Mouse (Mus musculus): ENCODE results near the gene Gm7358. TPM values are rescaled to one million over a fixed set of nuclear protein-coding genes. Genes with fewer than 3 reads are reported as not detected.

The Gm7358 gene
- total and polyA plus RNA-seq, 2 experiments from 2014 or later, result not detected

Other genes with a start within 250 kb of the Gm7358 start
- not detected in 2 replicates for gene Gm7168, start 111.2 kb downstream of the Gm7358 start, total RNA-seq (2014; rRNA removed; ENCODE audit: low replicate concordance)
- not detected in 2 replicates for gene Gm7168, start 111.2 kb downstream of the Gm7358 start, polyA plus RNA-seq (2015; fragmentation: Nextera tagmentation; extraction: Ambion mirVana)
- gene Gm7356, start 55.8 kb downstream of the Gm7358 start, total RNA-seq (2014; rRNA removed; ENCODE audit: low replicate concordance), result not detected in 2 replicates
- gene Gm7356, start 55.8 kb downstream of the Gm7358 start, polyA plus RNA-seq (2015; fragmentation: Nextera tagmentation; extraction: Ambion mirVana), result not detected in 2 replicates
- gene Dact2, start 144.8 kb upstream of the Gm7358 start, total RNA-seq (2014; rRNA removed; ENCODE audit: low replicate concordance), result 2.1 and 2.5 TPM in 2 replicates
- 0.20 and 0.55 TPM in 2 replicates for gene Dact2, start 144.8 kb upstream of the Gm7358 start, polyA plus RNA-seq (2015; fragmentation: Nextera tagmentation; extraction: Ambion mirVana)
- 22.7 and 24.7 TPM in 2 replicates for gene Smoc2, start 220.0 kb upstream of the Gm7358 start, total RNA-seq (2014; rRNA removed; ENCODE audit: low replicate concordance)
- gene Smoc2, start 220.0 kb upstream of the Gm7358 start, polyA plus RNA-seq (2015; fragmentation: Nextera tagmentation; extraction: Ambion mirVana), result 22.0 and 28.6 TPM in 2 replicates

Data from heart, postnatal 0 days (tissue).